Mouse (Mus musculus) gastrocnemius, postnatal 4 days (tissue): ENCODE results near the gene Rccd1. TPM values are rescaled to one million over a fixed set of nuclear protein-coding genes. Genes with fewer than 3 reads are reported as not detected.

Experiments used
- DNase-seq, 2 experiments: peaks; one replicate each; pipeline ENCODE4 v3.0.0; 2021 to 2022; ENCODE audit warnings: low spot score in 2 of 2, mixed read lengths in 2 of 2
- long read RNA-seq, 2 experiments: library from polyadenylated mRNA; stranded (forward); transcript quantifications; one replicate each; pipeline ENCODE4 v2.0.0; 2021
- total RNA-seq, 2 experiments: library from RNA; stranded (reverse); gene quantifications; 2 replicates each; pipeline ENCODE4 v1.2.3; 2021

Rccd1 gene
- total RNA-seq: 10 to 100 TPM in 1 of 2 experiments, 1 to 10 TPM in 1; 9.4 to 10.4 TPM
- long read RNA-seq, experiment 1, partial matches to known transcripts: 0 of 7 reads
- long read RNA-seq, experiment 1, other reads (novel, unspliced or antisense): 5 of 7 reads
- long read RNA-seq, experiment 2, partial matches to known transcripts: 0 of 8 reads
- long read RNA-seq, experiment 2, other reads (novel, unspliced or antisense): 3 of 8 reads

DNA sequence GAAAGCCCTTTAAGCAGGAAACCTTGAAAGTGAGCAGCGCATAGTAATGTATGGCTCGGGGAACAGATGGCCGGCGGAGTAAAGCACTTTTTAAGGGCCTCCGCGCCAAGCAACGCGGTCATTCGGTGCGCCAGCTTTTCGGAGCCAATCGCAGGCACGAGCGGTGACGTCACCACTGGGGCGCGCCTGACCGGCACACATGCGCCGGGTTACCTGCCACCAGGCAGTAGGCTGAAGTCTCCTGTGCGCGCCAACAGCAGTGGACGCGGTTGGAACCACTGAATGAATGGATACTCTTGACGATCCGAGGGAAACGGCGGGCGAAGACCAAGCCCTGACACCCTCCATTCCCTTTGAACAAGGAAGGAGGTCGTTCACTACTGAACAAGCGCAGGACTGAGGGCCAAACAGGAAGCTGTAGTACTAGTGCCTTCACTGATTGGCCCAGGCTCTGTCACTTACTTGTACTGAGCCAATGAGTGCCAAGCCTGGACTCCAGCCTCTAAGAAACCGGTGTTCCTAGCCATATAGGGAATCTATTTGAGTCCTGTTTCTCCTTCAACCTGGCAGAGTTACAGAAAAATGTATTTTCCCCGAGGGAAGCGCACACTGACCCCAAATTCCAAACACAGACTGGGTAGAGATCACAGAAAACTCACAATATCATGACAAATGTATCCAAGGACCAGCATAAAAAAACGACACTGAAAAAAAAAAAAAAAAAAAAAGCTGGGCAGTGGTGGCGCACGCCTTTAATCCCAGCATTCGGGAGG lies at the start of gene Rccd1:
Gene Rccd1 (minus strand): TSS at position 412 of the 773 bp plus-strand sequence.
- DNase-seq: peak; percentile 83 to 94

DNA sequence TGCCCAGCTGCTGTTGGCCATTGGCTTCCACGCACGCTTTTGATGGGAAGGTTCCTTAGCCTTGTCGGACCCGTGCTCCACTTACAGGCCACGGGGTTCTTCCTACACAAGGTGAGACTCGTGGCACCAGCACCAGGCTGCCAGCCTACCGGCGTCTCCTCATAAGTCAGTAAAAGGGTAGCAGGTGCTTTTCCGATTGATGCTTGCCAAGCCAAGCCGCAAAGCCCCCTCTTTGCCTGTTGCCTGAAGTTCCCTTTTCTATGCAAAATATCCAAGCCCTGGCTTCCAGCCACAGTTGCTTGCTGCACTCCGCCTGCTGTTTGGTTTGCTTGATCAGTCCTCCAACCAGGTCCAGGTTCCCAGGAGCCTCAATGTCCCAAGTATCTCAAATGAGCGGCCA lies 49.6 kb upstream of the Rccd1 start:
- peak in 1 of 2 experiments; percentile 20 for DNase-seq

DNA sequence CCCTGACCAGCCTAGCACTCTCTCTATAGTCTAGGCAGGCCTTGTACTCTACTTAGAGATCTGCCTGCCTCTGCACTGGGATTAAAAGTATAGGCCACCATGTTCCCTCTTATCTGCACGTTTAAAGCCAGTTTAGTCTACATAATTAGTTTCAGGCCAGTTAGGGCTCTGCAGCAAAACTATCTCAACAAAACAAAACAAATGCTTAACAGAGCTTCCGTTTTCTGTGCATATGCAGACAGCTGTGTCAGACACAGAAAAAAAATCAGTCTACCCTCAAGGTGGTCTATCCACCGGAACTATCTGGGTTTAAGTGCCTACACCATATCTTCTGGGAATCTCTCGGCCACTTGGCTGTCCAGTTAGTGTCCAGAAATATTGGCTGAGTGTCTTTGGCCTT lies 49.1 kb upstream of the Rccd1 start:
- DNase-seq: no peak

DNA sequence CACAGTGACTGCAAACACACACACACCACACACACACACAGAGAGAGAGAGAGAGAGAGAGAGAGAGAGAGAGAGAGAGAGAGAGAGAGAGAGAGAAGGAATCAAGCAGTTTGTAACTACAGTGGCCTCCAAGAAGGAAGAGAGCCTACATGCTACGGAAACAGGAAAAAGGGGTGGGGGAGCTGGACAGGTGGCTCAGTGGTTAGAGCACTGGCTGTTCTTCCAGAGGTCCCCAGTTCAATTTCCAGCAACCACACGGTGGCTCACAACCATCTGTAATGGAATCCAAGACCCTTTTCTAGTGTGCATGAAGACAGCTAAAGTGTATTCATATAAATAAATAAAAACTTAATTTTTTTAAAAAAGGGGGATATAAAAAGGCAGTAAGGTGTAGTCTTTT lies 48.4 kb upstream of the Rccd1 start:
- DNase-seq: no peak

DNA sequence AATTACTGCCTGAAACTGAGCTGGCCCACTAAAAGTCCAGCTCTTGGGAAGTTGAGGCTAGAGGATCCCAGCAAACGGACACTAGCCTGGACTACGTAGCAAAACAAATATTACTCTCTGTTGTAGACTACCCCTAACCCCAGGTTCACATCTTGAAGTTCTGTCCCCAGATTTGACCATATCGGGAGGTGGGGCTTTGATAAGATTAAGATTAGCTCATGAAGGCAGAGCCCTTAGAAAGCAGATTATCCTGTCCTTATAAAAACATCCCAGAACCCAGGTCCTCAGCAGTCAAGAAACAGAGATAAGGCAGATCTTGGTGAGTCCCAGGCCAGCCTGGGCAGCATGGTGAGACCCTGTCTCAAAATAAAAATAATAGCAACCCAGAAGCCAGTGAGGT lies 47.9 kb upstream of the Rccd1 start:
- no peak for DNase-seq

DNA sequence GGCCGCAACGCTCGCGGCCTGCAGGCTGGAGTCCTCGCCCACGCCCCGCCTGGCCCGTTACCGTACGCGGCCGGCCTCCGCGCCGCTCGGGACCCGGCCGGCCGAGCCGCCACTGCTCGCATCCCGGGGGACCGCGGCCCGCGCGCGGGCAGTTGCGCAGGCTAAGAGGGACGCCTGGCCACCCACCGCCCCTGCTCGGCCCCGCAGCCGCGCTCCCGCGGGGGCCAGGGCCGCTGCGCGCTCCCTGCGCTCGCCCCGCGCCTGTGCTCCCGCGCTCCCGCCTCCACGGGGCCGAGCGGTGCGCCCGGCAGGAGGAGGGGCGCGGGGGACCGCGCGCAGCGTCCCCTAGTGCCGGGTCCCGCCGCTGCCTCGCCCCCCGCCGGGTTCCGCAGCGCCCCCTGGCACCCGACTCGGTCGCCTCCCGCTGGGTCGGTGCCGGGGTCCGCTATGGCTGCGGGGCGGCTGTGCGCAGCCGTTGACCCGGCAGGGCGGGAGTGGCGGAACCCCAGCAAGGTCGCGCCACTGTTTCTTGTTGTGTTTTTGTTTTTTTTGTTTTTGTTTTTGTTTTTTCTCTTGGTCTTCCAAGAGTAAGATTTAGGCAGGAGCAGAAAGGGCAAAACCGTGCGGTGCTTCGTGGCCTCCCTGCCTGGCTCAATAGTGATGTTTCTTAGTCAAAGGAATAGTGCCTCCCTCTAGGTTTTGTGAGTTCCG lies 46.9 kb upstream of the Rccd1 start, which contains the start of gene Man2a2:
Gene Man2a2 (minus strand): TSS at position 335 of the 711 bp plus-strand sequence.
- peak; percentile 80 to 85 for DNase-seq

DNA sequence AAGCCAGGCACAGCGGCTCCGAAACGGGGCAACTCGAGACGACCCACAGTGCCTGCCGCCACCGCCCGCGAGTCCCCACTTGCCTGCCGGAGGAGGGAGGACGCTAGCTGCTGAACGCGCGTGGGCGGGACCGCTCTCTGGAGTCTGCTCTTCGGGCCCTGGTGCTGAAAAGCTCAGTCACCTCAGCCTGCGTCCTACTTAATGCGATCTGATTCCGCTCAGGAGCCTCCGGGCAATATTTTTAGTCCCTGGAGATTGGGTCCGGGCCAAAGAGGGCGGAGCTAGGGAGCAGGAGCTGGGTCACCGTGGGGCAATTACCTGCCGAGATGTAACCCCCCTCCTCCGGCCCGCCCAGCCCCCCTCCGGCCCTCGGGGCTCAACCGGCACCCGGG lies 46.4 kb upstream of the Rccd1 start:
- DNase-seq: peak; percentile 55 to 73

DNA sequence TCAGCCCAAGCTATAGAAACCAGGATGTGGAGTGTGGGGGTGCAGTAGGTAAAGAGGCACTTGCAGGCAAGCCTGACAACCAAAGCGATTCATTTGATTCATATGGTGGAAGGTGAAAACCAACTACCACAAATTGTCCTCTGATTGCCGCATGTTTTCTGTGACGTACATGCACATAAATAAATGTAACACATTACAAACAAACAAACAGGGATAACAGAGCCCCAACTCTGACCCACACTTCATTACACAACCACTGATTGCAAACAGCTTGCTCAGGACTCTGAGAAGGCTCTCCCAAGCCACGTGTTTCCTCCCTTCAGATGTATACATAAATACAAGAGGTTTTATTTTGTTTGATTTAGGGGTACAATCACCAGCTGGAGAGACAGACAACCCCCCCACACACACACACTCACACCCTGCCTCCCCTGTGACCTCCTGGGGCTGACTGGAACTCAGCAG lies 45.7 kb upstream of the Rccd1 start:
- DNase-seq: no peak

DNA sequence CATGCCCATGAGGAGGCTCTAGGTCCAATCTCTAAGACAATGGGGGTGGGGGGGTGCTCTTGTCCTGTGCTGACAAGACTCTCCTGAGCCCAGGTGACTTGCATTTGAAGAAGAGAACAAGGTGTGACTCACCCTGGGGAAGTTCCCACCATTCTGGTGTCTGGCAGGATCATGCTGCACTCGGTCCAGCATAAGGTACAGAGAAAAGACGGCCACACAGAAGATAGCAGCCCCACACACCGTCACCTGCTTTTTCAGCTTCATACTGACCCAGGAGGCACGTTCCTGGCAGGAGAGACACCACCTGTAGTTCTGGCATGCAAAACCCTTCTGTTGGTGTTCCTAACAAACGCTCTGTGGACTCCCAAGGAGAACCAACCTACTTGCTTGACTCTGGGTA lies 45.2 kb upstream of the Rccd1 start:
- DNase-seq: no peak

DNA sequence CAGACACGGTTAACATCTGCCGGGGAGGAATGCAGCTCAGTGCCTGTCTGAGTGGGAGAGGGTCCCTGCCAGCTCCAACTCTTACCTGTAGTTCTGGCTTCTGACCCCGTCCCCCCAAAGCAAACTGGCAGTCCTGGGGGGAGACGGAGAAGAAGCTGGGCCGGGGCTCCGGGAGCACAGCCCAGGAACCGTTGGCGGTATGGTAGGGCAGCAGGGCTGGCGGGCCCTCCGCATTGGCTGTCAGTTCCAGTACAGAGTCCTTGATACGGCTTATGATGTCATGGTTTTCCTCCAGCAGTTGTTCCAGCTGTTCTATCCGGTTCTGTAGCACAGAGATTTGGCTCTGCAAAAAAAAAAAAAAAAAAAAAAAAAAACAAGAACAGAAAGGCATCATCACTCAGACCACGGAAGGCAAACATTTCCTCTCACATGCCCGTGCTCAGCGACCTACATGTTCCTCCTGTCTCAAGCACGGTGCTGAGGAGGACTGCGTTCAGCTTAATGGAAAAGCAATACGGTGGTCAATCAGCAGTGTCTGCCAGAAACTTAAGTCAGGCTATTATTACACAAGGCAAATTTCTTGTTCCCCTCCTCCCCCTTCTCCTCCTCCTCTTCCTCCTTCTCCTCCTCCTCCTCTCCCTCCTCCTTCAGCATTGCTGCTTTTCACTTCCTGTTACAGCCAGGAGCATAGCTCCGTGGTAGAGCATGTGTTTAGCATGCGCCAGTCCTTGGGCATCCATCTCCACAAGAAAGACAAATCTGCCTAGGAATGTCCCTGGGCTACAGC lies 44.6 kb upstream of the Rccd1 start:
- DNase-seq: no peak

DNA sequence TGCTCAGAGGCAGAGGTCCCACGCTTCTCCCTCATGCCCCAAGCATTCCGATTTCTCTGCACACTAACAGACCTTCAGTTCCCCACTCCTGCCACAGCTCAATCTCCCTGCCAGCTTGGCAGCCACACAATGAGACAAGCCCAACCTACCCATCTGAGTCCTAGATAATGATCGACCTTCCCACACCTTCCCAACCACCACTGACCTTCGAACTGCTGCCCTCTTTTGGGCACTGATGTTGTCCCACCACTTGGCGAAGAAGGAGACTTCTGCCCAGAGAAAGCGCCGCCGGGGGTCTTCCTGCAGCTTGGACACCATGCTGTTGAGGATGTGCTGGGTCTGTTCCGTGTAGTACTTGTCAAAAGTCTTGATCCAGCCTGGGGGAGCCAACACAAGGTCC lies 43.8 kb upstream of the Rccd1 start:
- no peak for DNase-seq

DNA sequence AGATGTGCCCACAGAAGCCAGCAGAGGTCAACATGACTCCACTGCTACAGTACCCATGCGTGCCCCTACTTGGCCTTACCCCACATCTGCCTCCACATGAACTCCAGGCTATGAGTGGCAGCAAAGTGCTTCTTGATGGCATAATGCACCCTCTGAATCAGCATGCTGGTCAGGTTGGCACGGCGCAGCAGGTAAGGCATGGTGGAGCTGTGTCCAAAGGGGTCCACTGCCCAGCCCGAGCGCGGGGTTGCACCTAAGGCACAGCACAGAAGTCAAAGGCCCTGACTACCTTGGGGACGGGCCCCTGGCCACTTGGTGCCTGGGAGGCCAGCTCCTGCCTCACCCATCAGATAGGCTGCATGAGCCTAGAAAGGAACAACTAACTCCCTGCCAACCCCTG lies 43.0 kb upstream of the Rccd1 start:
- DNase-seq: no peak

DNA sequence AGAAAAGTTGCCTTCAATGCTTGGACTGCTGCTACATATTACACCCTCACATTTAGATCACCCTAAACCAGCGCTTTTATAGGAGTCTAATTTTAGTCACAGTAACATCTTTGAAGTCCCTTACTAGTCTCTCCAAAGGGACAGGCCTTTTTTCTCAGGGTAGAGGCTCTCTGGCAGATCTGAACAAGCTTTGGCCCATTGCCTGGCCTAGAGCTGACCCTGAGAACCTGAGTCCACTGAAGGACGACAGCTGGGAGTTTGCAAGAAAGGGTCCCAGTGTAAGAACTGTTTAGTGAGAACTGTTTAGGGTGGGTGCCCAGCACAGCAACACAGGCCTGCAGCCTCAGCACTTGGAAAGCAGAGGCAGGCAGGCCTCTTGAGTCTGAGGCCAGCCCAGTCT lies 41.5 kb upstream of the Rccd1 start:
- DNase-seq: no peak

DNA sequence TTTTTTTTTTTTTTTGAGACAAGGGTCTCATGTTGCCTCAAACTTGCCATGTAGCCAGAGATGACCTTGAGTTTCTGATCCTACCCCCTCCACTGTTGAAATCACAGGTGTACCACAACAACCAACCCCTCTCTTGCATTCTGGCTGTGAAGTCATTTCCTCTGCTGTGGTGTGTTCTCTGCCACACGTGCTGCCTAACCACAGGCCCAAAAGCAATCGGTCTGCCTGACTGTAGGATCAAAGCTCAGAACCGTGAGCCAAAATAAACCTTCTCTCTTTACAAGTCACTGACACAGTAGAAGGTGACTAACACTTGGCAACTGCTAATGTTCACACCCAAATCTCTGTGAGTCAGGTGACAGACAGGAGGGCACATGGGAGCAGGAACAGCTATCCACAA lies 36.2 kb upstream of the Rccd1 start:
- DNase-seq: no peak

DNA sequence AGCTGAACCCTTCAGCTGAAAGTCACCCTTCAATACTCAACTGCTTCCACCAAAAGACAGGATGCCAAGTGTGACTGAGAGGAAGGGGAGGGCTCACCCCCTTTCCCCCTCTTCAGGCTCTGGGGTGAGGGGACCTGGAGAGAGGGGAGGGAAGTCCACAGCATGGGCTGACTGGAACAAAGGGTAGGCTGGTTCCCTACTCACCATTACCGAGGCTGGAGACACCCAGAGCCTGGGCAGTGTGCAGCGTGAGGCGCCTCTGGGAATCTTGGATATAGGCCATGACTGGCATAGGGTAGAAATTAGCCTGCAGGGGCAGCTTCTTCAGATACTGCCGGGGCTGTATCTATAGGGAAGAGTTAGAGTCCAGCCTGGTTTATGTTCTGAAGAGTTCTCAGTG lies 33.8 kb upstream of the Rccd1 start:
- DNase-seq: no peak

DNA sequence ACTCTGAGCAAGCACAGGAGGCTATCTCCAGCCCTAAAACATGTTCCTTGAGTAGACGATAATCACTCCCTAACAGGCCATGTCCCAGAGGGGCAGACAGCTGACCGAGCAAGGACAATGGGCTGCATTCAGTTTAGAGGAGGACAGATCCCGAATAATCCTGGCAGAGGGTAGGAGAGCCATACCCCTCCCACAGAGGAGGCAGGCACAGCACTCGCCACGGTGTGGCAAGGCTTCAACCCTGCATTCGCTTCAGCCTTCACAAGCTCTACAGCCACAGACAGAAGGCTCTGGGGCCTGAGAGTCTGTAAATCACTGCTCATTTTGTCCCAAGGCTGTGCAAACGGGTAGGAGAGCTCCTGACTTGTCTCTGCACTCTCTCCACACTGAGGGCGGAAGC lies 32.9 kb upstream of the Rccd1 start:
- DNase-seq: no peak

DNA sequence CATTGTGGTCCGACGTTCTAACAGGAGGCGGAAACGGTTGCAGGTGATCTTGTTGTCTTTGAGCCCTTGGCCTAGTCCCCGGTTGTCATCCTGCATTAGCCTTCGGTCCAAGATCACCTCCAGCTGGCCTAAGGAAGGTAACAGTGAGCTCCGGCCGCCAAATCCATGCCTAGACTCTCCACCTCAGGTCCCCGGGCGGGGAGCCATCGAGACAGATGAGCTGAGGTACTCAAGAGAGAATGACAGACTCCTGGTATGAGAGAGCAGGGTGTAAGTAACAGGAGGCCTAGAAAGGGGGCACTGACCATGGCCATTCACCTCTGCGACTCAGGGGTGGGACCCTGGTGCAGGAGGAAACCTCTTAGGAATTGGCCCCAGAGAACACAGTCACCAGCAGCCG lies 32.1 kb upstream of the Rccd1 start:
- DNase-seq: no peak

DNA sequence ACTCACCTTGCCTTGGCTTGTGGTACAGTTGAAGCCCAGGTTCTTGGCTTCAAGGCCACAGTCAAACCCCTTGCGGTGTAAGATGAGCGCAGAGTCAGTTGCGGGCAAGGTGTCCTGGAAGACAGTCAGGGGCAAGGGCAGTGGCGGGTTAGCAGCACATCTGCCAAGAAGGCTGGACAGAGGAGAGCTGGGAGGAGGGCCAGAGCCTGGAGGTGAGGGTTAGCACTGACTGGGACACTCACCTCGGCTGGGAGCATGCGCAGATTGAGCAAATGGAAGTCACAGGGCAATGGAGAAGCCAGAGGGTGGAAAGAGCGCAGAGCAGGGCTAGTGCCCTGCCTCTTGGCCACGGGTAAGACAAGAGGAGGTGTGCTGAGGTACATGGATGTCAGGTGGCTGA lies 28.7 kb upstream of the Rccd1 start:
- DNase-seq: no peak

DNA sequence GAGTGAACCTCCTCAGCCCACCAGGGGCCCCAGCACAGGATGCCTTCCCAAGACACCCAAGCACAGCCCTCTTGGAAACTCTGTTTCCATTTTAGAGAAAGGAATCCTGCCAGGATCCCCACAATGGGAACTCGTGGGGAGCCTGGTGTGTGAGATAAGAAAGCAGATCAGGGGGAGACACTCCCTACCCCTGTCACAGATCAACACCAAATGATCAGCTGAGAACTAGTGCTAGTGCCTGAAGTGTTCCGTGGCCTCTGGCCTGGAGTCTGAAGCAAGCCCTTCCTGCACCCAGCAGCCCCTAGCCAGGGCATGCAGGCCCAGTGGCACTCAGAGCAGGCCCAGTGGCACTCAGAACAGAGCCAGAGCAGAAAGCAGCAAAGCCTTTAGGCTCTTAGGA lies 26.6 kb upstream of the Rccd1 start:
- no peak for DNase-seq

DNA sequence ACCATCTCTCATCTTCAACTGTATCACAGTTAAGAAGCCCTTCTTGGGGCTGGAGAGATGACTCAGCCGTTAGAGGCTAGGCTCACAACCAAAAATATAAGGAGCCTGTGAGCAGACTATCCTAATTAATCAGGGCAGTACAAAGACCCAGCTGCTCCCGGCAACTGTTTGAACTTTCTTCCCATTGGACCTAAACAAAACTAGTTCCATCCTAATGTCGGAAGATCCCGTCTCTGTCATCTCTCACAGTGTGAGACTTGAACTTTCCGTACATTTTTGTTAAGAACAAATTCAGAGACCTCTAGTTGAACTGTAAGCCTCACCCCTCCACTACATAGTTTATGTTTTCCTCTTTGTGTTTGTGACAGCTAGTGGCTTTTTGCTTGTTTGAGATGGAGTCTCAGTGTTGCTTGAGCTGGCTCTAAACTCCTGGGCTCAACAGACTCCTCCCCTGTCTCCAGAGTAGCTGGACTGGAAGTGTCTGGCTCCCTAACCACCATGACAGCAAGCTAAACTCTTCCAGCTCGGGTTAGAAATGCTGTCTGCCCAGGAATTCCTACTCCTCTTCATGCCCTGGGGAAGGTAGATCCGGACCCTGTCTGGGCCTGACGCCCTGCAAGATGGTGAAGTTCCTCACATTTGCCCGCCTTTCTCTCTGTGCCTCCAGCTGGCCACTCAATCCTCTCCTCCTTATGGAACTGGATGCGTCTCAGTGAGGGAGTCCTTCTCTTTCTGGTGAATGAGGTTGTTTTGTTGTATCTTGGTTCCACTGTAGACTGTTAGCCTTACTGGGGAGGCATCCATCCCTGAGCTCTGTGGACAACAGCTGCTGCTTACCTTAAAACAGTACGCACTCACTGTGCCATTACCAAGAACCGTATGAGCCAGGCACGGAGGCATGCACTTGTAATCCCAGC lies 23.7 kb upstream of the Rccd1 start:
- no peak for DNase-seq
